Mouse (Mus musculus): ENCODE results near the gene Gm45785.

GRCm38 (mm10) chr7:140844905-140845665 lies 11.0 kb downstream of the Gm45785 start, which contains the start of gene Scgb1c1:
- TF ChIP-seq POLR2A (IDR thresholded peaks at IDR 0.05; ENCODE audit: extremely low read depth, insufficient read depth, low read length), result no peak
- peak; percentile 89 for TF ChIP-seq CTCF (IDR thresholded peaks at IDR 0.05; ENCODE audit: extremely low read depth, insufficient read depth, low read length)

Data from cortical plate, adult 2 months (tissue).